Mouse (Mus musculus) kidney, adult 18-20 months (tissue): ENCODE results near the gene Vps8.

Experiments
- DNase-seq: peaks from one replicate; pipeline ENCODE4 v3.0.0; 2021

Vps8 gene

GRCm38 (mm10) chr16:21485716-21486115 lies 62.8 kb downstream of the Vps8 start:
- no peak for DNase-seq

- peak; percentile 62 for DNase-seq
Observed at GRCm38 (mm10) chr16:21488413-21488812, 65.5 kb downstream of the Vps8 start.

GRCm38 (mm10) chr16:21492346-21492745 lies 69.4 kb downstream of the Vps8 start:
- no peak for DNase-seq

GRCm38 (mm10) chr16:21492894-21493293 lies 70.0 kb downstream of the Vps8 start:
- no peak for DNase-seq

DNA sequence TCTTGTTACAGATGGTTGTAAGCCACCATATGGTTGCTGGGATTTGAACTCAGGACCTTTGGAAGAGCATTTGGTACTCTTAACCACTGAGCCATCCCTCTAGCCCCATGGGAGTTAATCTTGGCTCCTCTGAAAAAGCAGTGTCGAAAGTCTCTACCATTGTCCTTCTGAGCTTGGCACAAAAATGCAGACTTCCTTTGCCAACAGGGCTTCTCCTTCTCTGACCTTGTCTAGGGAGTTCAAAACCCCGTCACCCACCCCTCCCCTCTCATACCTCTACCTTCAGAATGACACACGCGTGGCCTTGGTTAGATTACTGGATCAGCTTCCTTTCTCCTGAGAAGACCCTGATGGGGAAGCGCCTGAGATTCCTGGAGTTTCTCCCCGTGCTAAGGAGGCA lies 71.8 kb downstream of the Vps8 start:
- DNase-seq = no peak

- no peak for DNase-seq
Observed at GRCm38 (mm10) chr16:21496799-21497198, 73.9 kb downstream of the Vps8 start.

GRCm38 (mm10) chr16:21497627-21498026 lies 74.7 kb downstream of the Vps8 start:
- no peak for DNase-seq

- DNase-seq = no peak
Observed at GRCm38 (mm10) chr16:21498984-21499383, 76.1 kb downstream of the Vps8 start.

DNA sequence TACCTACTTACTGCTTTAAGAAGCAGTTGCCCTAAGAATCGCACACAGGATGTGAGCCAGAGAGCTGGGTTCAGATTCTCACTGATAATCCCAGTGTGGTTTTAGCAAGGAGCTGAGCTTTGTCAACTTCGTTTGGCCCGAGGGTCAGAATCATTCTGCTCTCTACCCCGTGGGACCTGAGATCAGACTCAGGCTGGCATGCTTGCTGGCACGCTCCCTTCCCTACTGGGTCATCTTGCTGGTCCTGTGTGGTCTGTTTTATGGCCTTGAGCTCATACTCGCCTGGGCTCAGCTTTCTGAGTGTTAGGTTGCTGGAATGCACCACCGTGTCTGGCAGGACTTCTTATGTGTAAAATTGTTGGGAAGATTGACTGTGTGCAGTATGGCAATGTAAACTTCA lies 76.7 kb downstream of the Vps8 start:
- DNase-seq = no peak

DNA sequence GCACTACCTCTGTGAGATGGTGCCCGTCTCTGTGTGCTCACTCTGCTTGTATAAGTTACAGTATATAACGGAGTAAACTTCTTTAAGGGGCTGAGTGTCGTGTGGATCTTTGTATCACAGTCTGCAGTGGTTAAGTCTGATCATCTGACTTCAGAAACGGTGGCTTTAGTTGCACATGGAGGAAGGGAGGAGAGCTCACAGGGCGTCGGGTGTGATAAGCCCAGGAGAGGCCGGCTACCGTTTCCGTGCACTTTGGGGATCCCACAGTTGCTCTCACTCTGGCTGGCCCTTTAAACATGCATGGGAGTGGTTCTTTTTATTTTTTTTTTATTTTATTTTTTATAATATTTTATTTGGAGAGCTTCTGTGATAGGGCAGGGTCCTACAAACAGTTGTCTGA lies 95.9 kb downstream of the Vps8 start:
- no peak for DNase-seq

- no peak for DNase-seq
Observed at GRCm38 (mm10) chr16:21519785-21520184, 96.9 kb downstream of the Vps8 start.

DNA sequence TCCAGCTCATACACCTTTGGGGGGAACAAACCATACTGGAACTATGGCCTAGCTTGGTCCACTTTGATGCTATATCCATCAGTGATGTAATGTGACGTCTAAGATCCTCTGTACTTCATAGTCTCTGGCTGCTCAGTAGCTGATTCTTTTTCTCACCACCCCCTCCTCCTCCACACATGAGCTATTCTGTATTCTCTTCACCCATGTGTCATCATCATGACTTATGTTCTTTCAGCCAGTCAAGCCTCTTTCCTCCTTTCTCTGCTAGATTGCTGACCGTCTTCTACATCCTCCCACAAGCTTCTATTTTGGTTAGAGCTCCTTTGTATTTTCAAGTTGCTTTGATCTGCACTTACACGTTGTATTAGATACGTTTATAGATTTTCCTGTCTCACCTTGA lies 100.8 kb downstream of the Vps8 start:
- DNase-seq = no peak

- no peak for DNase-seq
Observed at GRCm38 (mm10) chr16:21525376-21525775, 102.5 kb downstream of the Vps8 start.

- no peak for DNase-seq
Observed at GRCm38 (mm10) chr16:21527271-21528007, 104.5 kb downstream of the Vps8 start.

DNA sequence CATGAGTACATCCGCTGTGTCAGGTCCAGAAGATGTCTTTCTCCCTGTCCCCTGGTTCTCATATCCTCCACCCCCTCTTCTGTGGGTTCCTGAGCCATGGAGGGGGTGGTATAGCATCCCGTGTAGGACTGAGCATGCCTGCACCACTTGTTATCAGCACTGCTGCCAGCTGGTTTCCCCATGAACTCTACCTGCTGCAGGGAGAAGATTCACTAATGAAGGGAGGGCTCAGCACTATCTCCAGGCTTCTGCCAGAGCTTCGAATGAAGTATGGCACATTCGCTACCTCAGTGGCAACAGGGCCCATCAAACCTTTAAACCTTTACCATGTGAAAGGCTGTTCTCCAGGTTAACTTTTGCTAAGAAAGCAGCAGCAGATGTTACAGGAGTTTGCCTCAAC lies 110.6 kb downstream of the Vps8 start:
- DNase-seq = no peak

DNA sequence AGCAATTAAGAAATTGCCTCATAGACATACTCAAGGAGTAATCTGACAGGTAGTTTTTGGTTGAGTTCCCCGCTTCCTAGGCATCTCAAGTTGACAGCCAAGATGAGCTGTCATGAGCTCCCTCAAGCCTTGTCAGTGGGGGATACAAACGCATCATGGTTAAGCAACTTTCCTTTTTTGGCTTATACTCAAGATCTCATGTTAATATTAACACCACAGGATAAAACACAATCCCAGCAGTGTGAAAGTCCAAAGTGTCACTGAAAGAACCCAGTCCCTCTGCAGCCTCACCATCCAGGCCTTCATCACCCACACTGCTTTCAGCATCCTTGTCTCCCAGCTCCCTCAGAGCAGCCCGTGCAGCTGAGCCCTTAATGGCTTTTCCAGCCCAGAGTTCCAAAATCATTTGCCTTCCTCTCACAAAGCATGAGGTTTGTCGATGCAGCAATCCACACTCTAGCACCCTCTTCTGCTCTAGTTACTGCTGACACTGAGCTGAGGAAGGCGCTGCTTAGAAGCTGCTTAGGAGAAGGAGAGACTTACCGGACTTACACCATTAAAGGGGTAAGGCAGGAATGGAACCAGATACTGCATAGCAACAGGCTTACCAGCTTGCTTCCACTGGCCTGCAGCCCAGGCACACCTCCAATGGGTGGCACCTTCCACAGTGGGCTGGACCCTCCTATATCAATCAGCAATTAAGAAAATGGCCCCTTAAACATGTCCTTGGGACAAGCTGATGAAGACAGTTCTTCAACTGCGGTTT lies 113.5 kb downstream of the Vps8 start:
- DNase-seq = peak; percentile 38

- DNase-seq = no peak
Observed at GRCm38 (mm10) chr16:21537312-21537711, 114.4 kb downstream of the Vps8 start.

DNA sequence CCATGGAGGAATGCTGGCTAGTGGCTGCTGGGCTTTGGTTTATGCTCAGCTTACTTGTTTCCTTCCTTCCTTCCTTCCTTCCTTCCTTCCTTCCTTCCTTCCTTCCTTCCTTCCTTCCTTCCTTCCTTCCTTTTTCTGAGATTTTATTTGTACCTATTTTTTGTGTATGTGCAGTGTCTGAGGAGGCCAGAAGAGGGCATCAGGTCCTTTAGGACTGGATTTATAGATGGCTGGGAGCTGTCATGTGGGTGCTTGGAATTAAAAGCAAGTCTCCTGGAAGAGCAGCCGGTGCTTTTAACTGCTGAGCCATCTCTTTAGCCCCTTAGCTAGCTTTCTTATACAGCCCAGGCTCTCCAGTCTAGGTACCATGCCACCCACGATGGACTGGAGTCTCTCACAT lies 116.0 kb downstream of the Vps8 start:
- peak; percentile 14 for DNase-seq

GRCm38 (mm10) chr16:21542559-21542958 lies 119.6 kb downstream of the Vps8 start:
- DNase-seq = no peak

DNA sequence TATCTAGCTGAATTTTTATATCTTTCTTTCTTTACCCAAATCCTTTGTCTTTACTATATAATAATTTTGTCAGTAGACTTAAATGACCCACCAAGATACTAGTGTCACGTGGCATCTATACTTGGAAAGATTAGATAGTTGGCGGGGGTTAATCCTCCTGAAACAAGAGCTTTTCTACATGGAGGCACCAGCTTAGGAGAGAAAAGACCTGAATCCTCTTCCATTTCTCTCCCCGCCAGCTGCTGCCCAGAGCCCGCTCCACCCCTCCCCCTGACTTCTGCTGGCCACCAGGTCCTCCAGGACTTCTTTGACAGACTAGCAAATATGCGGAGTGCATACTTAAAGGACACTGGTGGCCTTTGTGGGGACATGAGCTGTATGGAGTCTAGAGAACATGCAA lies 124.5 kb downstream of the Vps8 start:
- no peak for DNase-seq

GRCm38 (mm10) chr16:21549751-21550150 lies 126.8 kb downstream of the Vps8 start:
- peak; percentile 38 for DNase-seq

- no peak for DNase-seq
Observed at GRCm38 (mm10) chr16:21550453-21550852, 127.5 kb downstream of the Vps8 start.

GRCm38 (mm10) chr16:21553506-21553905 lies 130.6 kb downstream of the Vps8 start:
- DNase-seq = no peak

DNA sequence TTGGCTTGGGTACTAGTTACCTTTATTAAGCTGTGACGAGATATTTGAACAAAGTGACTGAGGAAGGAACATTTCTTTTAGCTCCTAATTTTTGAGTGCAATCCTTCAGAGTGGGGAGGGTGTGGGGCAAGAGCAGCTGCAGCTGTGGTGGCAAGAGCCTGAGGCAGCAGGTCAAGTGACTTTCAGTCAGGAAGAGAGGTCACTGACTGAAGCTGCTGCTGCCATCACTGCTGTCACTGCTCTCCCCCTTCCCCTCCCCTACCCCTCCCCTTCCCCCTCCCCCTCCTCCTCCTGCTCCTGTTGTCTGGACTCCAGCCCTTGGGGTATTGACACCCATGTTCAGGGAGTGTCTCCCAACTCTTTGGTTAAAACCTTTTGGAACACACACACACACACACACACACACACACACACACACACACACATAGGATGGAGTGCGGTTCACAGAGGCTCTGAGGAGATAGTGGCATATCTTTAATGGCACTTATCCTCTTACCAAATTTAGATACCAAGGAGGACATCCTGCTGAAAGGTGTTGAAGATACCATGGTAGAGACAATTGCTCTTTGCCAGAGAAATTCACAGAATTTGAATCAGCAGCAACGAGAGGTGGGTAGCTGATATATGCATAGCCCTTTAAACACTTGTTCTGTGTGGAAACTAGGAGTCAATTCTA lies 139.8 kb downstream of the Vps8 start:
- DNase-seq = no peak
